Mouse (Mus musculus) macrophage (primary cell): ENCODE results near the gene Hs6st3. TPM values are rescaled to one million over a fixed set of nuclear protein-coding genes. Genes with fewer than 3 reads are reported as not detected.

Experiments used
- H3K27ac ChIP-seq: fragments of 350-480 bp; formaldehyde crosslinking; 2 replicates; pipeline ENCODE4 v1.9.0; 2021
- H3K36me3 ChIP-seq: fragments of 350-480 bp; formaldehyde crosslinking; 2 replicates; pipeline ENCODE4 v1.9.0; 2021; ENCODE audit errors: inconsistent target
- H3K4me3 ChIP-seq: fragments of 350-480 bp; formaldehyde crosslinking; 2 replicates; pipeline ENCODE4 v1.9.0; 2021; ENCODE audit errors: inconsistent target
- H3K79me2 ChIP-seq: fragments of 350-480 bp; formaldehyde crosslinking; 2 replicates; pipeline ENCODE4 v1.9.0; 2021; ENCODE audit errors: inconsistent target
- WGBS: methylation state at CpG from one replicate; pipeline ENCODE4 v1.1.7; 2026; ENCODE audit warnings: inconsistent platforms; ENCODE audit not compliant: missing documents; 5-methylcytosine and 5-hydroxymethylcytosine counted together
- polyA plus RNA-seq: library from polyadenylated mRNA; stranded (reverse); fragments of 250-400 nt; gene quantifications from 3 replicates; pipeline ENCODE4 v1.2.4, GENCODE M21; 2018; ENCODE audit warnings: inconsistent platforms

Gene Hs6st3
- polyA plus RNA-seq, 1 experiment from 2014 or later = not detected

- Histone ChIP-seq H3K4me3 (no peak overlapping the region), H3K79me2 (no peaks in the 10 kb centered on the region), H3K36me3 (no peaks in the 10 kb centered on the region), H3K27ac (no peak overlapping the region)
- 87% methylated on average over 11 of the region's 11 CpGs for WGBS
Observed at GRCm38 (mm10) chr14:119798561-119798960, 660.4 kb downstream of the Hs6st3 start.

GRCm38 (mm10) chr14:119800856-119801255, 662.7 kb downstream of the Hs6st3 start:
- WGBS = 89% methylated on average over 9 of the region's 11 CpGs

GRCm38 (mm10) chr14:119813898-119814297, 675.8 kb downstream of the Hs6st3 start:
- 94% methylated on average over 4 of the region's 4 CpGs for WGBS
- Histone ChIP-seq H3K79me2 (no peaks in the 10 kb centered on the region), H3K36me3 (no peaks in the 10 kb centered on the region), H3K27ac (no peak overlapping the region), H3K4me3 (no peak overlapping the region)

More at GRCm38 (mm10) chr14:119800856-119801255, 662.7 kb downstream of the Hs6st3 start:
- no peak overlapping the region for H3K4me3 ChIP-seq
- no peaks in the 10 kb centered on the region for H3K36me3 ChIP-seq
- H3K27ac ChIP-seq = no peak overlapping the region
- no peaks in the 10 kb centered on the region for H3K79me2 ChIP-seq

- H3K36me3 ChIP-seq = no peaks in the 10 kb centered on the region
- H3K79me2 ChIP-seq = no peaks in the 10 kb centered on the region
- no peak overlapping the region for H3K4me3 ChIP-seq
- no peak overlapping the region for H3K27ac ChIP-seq
- WGBS = 87% methylated on average over 5 of the region's 5 CpGs
Observed at GRCm38 (mm10) chr14:119815616-119816015, 677.5 kb downstream of the Hs6st3 start.

GRCm38 (mm10) chr14:119820562-119820961, 682.4 kb downstream of the Hs6st3 start:
- Histone ChIP-seq H3K36me3 (no peaks in the 10 kb centered on the region), H3K79me2 (no peaks in the 10 kb centered on the region), H3K27ac (no peak overlapping the region), H3K4me3 (no peak overlapping the region)
- WGBS = 57% methylated on average over 6 of the region's 6 CpGs

- H3K4me3 ChIP-seq = no peak overlapping the region
- no peaks in the 10 kb centered on the region for H3K36me3 ChIP-seq
- 77% methylated on average over 18 of the region's 19 CpGs for WGBS
Observed at GRCm38 (mm10) chr14:119831165-119832011, 693.2 kb downstream of the Hs6st3 start.

GRCm38 (mm10) chr14:119832012-119832325, 693.8 kb downstream of the Hs6st3 start:
- no peak overlapping the region for H3K27ac ChIP-seq
- H3K36me3 ChIP-seq = no peaks in the 10 kb centered on the region
- H3K79me2 ChIP-seq = no peaks in the 10 kb centered on the region
- no peak overlapping the region for H3K4me3 ChIP-seq
- 96% methylated on average over 7 of the region's 7 CpGs for WGBS

More at GRCm38 (mm10) chr14:119831165-119832011, 693.2 kb downstream of the Hs6st3 start:
- no peak overlapping the region for H3K27ac ChIP-seq
- no peaks in the 10 kb centered on the region for H3K79me2 ChIP-seq

- Histone ChIP-seq H3K36me3 (no peaks in the 10 kb centered on the region), H3K79me2 (no peaks in the 10 kb centered on the region), H3K4me3 (no peak overlapping the region), H3K27ac (no peak overlapping the region)
- 69% methylated on average over 8 of the region's 9 CpGs for WGBS
Observed at GRCm38 (mm10) chr14:119832940-119833339, 694.8 kb downstream of the Hs6st3 start.

GRCm38 (mm10) chr14:119834008-119834700, 696.0 kb downstream of the Hs6st3 start:
- Histone ChIP-seq H3K79me2 (no peaks in the 10 kb centered on the region), H3K36me3 (no peaks in the 10 kb centered on the region), H3K27ac (no peak overlapping the region), H3K4me3 (no peak overlapping the region)
- WGBS = 85% methylated on average over 8 of the region's 8 CpGs

GRCm38 (mm10) chr14:119836051-119836450, 697.9 kb downstream of the Hs6st3 start:
- 94% methylated on average over 2 of the region's 3 CpGs for WGBS
- Histone ChIP-seq H3K36me3 (no peaks in the 10 kb centered on the region), H3K27ac (no peak overlapping the region), H3K79me2 (no peaks in the 10 kb centered on the region), H3K4me3 (no peak overlapping the region)

GRCm38 (mm10) chr14:119847540-119847939, 709.4 kb downstream of the Hs6st3 start:
- Histone ChIP-seq H3K79me2 (no peaks in the 10 kb centered on the region), H3K36me3 (no peaks in the 10 kb centered on the region), H3K4me3 (no peak overlapping the region), H3K27ac (no peak overlapping the region)
- WGBS = 63% methylated on average over 12 of the region's 12 CpGs

GRCm38 (mm10) chr14:119848759-119849298, 710.7 kb downstream of the Hs6st3 start:
- Histone ChIP-seq H3K36me3 (no peaks in the 10 kb centered on the region), H3K27ac (no peak overlapping the region), H3K79me2 (no peaks in the 10 kb centered on the region), H3K4me3 (no peak overlapping the region)
- 34% methylated on average over 4 of the region's 4 CpGs for WGBS

GRCm38 (mm10) chr14:119849338-119849737, 711.2 kb downstream of the Hs6st3 start:
- Histone ChIP-seq H3K4me3 (no peak overlapping the region), H3K79me2 (no peaks in the 10 kb centered on the region), H3K36me3 (no peaks in the 10 kb centered on the region), H3K27ac (no peak overlapping the region)
- whole genome bisulfite sequencing = 4% methylated on average over 7 of the region's 7 CpGs

- Histone ChIP-seq H3K4me3 (no peak overlapping the region), H3K27ac (no peak overlapping the region), H3K79me2 (no peaks in the 10 kb centered on the region), H3K36me3 (no peaks in the 10 kb centered on the region)
- WGBS = 70% methylated on average over 5 of the region's 5 CpGs
Observed at GRCm38 (mm10) chr14:119852139-119852538, 714.0 kb downstream of the Hs6st3 start.
